Mouse (Mus musculus) cerebellum, adult 11-12 months (tissue): Measurements from ENCODE around the gene Sema6d.

Experiments
- DNase-seq: peaks from one replicate; pipeline ENCODE4 v3.0.0; 2022

Gene Sema6d

GRCm38 (mm10) chr2:124621972-124622621 lies 532.3 kb downstream of the Sema6d start:
- DNase-seq = no peak

GRCm38 (mm10) chr2:124624247-124624929 lies 534.6 kb downstream of the Sema6d start:
- DNase-seq = no peak

- DNase-seq = no peak
Observed at GRCm38 (mm10) chr2:124626425-124626824, 536.7 kb downstream of the Sema6d start.

GRCm38 (mm10) chr2:124627664-124628063 lies 537.9 kb downstream of the Sema6d start:
- DNase-seq = no peak

- no peak for DNase-seq
Observed at GRCm38 (mm10) chr2:124628701-124629100, 538.9 kb downstream of the Sema6d start.

- no peak for DNase-seq
Observed at GRCm38 (mm10) chr2:124634400-124634998, 544.7 kb downstream of the Sema6d start.

- no peak for DNase-seq
Observed at GRCm38 (mm10) chr2:124635271-124635865, 545.6 kb downstream of the Sema6d start.

GRCm38 (mm10) chr2:124637080-124637479 lies 547.3 kb downstream of the Sema6d start:
- DNase-seq = no peak

- DNase-seq = no peak
Observed at GRCm38 (mm10) chr2:124639221-124639963, 549.6 kb downstream of the Sema6d start.

- DNase-seq = peak; percentile 79
Observed at GRCm38 (mm10) chr2:124640500-124641193, 550.9 kb downstream of the Sema6d start.

- DNase-seq = peak; percentile 96
Observed at GRCm38 (mm10) chr2:124641194-124641558, 551.4 kb downstream of the Sema6d start.

- no peak for DNase-seq
Observed at GRCm38 (mm10) chr2:124642131-124642530, 552.4 kb downstream of the Sema6d start.

GRCm38 (mm10) chr2:124650609-124651008 lies 560.8 kb downstream of the Sema6d start:
- peak; percentile 1 for DNase-seq

GRCm38 (mm10) chr2:124651146-124651545 lies 561.4 kb downstream of the Sema6d start:
- no peak for DNase-seq

- DNase-seq = peak; percentile 82
Observed at GRCm38 (mm10) chr2:124653161-124653560, 563.4 kb downstream of the Sema6d start.

GRCm38 (mm10) chr2:124657358-124657757 lies 567.6 kb downstream of the Sema6d start:
- no peak for DNase-seq

- no peak for DNase-seq
Observed at GRCm38 (mm10) chr2:124658374-124658773, 568.6 kb downstream of the Sema6d start.

- no peak for DNase-seq
Observed at GRCm38 (mm10) chr2:124659601-124660000, 569.8 kb downstream of the Sema6d start.

- DNase-seq = no peak
Observed at GRCm38 (mm10) chr2:124660686-124661085, 570.9 kb downstream of the Sema6d start.

- DNase-seq = no peak
Observed at GRCm38 (mm10) chr2:124661316-124661715, 571.5 kb downstream of the Sema6d start.

- no peak for DNase-seq
Observed at GRCm38 (mm10) chr2:124662257-124662656, 572.5 kb downstream of the Sema6d start.

GRCm38 (mm10) chr2:124664191-124664590 lies 574.4 kb downstream of the Sema6d start:
- DNase-seq = no peak
